Mouse (Mus musculus): ENCODE data around the gene Uaca.

DNA sequence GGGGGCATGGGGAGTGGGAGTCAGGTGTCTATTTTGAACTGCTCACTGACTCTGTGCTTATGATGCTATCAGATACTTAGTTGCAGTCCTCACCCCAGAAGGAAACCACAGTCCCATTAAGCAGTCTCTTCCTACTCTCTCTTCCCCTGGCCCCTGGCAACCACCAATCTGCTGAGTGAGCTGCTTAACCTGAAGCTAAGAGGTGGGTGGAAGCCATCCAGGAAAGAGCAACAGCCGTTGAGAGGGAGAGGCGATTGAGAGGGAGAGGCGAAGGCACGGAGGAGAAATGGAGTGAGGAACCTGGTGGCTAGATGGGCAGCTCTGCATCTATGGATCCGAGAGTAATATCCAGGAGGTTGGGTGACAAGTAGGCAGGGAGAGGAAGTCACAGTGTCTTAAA, 13.7 kb downstream of the Uaca start:
- TF ChIP-seq CTCF (IDR thresholded peaks at IDR 0.05; ENCODE audit: insufficient read depth, low read length), result no peak
- no peak for TF ChIP-seq POLR2A (IDR thresholded peaks at IDR 0.05; ENCODE audit: borderline replicate concordance, extremely low read depth, low read depth, low read length)

Data from lung, adult 2 months (tissue).